Mouse (Mus musculus) adrenal gland, adult 2 months (tissue): Measurements from ENCODE around the gene Zfyve21. TPM values are rescaled to one million over a fixed set of nuclear protein-coding genes. Genes with fewer than 3 reads are reported as not detected.

Experiments used
- DNase-seq: peaks from one replicate; pipeline ENCODE4 v3.0.0; 2021
- polyA plus RNA-seq: library from polyadenylated mRNA; depleted of rRNA; stranded (reverse); fragments of >200 nt; gene quantifications from 2 replicates; pipeline ENCODE4 v1.2.3, GENCODE M21; 2012; rRNA removed
- total RNA-seq, 2 experiments: library from RNA; stranded (reverse); gene quantifications; 2 replicates each; pipeline ENCODE4 v1.2.3; 2021

The Zfyve21 gene
- total and polyA plus RNA-seq, 3 experiments = 63.4 to 125 (median 124) TPM

DNA sequence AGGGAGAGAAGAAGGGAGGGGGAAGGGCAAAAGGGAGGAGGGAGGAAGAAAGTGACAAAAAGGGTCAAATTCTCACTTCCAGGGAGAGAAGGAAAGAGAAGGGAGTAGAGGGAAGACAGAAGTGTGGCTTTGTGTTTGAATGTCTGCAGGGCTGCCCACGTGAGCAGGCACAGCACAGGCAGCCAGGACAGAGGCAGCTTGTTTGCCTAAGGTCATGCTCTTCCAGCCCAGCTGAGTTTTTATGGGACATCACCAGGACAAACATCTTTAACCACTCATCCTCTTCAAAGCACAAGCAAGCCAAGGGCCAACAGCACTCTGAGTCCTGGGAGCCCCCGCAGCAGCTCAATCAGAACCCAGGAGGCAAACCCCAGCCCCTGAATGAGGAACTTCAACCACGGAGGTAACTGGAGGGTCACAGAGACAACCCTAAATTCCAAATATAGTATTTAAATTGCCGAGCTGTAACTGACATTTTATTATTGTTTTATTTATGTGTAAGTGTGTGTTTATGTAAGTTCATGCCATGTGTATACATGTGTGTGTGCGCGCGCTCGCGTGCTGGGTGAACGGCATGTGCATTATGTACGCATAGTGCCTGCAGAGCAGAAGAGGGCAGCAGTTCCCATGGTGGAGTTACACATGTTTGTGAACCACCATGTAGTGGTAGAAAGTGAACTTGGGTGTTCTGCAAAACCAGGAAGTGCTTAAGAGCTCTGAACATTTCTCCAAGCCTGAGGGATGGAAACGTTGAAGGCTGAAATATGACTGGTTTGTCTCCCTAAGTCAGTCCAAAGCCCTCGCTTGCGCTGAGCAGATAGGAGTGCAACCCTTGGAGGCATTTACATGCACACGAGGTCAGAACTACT is 28.8 kb downstream of the Zfyve21 start:
- DNase-seq = no peak

DNA sequence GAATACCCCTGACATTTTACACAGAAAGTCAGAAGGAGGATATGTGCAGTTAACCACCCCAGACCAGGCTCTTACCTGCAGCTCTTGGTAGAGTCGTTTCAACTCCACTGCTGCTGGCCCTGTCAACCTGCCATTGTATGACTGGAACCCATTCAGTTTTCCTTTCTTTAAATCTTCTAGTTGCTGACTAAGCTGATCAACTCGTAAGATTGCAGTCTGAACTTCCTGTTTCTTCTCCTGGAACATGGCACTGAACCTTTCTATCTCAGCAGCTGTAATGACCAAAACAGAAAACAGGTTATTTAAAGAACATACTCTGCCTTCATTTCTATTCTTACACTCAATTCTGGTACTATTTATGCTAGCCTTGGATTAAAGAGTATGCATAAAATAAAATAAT is 29.5 kb downstream of the Zfyve21 start:
- DNase-seq = no peak

DNA sequence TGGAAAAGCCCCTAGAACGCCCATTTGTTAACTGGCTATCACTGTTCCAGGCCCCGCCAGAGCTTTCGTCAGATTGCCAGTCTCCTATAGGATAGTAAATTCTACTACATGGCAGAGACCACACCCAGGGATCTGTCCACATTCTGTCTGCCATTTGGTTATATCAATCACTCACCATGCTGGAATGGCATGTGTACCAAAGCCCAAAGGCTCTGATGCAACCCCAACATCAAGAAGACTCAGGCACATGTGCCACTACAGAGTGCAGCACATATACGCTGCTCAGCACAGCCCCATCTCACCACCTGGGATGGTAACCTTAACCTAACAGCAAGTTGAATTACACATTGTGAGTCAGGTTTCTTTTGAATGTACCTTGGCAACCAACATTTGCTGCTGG is 32.0 kb downstream of the Zfyve21 start:
- no peak for DNase-seq

DNA sequence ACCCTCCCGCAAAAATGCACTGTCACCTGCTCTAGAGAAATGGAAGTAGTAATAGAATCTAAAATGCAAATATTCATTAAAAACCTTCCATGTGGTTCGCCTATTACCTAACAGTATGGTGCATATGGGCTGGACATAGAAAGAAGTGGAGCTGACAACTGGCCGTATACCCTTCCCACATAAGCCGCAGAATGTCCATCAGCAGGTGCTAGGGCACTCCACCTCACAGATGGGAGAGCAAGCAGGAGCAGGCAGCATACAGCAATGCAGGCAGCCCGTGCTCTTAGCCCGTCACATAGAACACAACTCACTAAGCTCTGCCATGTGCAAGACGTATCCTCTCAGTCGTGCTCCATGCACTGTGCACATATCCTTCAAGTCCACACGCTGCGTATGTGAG is 32.8 kb downstream of the Zfyve21 start:
- DNase-seq = no peak

DNA sequence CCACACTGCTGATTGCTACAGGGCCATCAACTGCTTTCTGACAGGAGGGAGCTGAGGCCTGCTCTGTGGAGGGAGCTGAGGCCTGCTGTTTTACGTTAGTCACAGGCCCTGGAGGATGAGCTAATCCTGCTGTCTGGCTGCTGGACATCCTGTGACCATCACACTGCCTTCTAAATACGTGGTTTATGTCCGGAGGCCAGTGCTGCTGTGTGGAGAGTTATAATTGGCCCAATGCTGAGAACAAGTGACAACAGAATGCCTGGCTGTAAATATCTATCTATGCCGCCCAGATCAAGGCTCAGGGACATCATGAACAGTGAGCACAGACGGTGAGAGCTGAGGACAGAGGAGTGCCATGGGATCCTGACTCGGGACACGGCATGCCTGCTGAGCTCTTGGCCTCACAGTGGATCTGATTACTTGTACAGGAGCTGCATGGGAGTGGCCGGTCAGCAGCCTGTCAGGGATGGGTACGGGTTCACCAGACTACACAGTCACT is 34.4 kb downstream of the Zfyve21 start:
- DNase-seq = peak; percentile 31

DNA sequence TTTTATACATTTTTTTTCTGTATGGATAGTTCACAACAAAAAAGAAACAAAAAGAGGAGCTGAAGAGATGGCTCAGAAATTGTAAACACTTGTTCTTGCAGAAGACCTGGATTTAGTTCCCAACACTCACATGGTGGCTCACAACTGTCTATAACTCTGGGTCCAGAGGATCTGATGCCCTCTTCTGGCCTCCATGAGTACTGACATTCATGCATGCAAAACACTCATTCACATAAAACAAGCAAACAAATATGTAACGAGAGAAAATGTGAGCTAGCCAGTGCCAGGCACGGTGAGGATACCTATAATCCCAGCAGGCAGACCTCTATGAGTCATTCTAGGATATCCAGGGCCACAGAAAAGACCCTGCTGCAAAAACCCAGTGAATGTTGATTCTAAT is 37.3 kb downstream of the Zfyve21 start:
- DNase-seq = no peak

DNA sequence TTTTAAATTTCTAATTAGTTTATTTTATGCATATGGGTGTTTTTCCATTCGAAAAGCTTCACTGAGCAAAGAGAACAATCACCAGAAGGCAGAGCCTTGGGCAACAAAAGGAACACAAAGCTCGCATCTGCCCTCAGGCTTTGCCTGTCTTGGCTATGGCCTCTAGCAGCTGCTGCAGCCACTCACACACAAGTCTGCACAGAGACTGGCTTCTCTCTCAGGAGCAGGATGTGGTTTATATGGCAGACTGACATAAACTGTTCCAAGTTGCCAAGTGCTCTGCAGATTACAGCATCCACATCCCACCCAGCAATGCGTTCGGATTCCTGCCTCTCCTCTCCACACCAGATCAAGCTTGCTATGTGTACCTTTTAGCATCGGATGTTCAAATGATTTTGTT is 37.8 kb downstream of the Zfyve21 start:
- DNase-seq = no peak

DNA sequence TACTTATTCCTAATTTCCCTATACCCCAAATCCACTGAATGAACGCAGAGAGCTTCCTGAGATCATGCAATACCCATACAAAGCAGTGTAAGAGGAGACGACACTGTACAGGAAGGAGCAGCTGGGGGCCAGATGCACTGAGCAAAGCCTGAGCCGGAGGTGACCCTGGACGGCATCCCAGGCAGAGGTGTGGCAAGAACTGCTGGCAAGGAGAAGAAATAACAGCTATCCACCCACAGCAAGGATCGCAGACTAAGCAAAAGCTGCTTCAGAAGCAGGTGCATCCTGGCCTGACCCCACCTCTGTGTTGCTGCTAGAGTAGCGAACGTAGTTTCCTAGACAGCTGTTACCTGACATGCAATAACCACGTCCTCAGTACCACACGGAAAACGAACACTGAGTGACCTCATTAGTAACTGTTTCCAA is 39.1 kb downstream of the Zfyve21 start:
- peak; percentile 85 for DNase-seq

DNA sequence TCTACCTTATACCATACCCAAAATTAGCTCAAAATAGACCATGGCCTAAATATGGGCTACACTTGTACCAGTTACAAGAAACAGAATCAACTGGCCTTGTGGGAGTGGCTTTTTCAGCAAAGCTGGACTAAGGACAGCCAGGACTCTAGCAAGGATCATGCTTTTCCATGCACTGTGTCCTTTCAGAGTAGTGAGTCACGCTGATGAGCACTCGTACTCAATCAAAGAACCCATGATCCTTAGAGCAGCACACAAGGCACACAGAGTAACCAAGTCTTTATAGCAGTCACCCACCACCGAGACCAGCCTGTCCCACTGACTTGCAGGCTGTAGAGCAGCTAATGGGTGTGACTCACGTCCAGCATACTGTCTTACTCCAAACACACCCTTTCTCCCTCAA is 39.6 kb downstream of the Zfyve21 start:
- peak; percentile 69 for DNase-seq

DNA sequence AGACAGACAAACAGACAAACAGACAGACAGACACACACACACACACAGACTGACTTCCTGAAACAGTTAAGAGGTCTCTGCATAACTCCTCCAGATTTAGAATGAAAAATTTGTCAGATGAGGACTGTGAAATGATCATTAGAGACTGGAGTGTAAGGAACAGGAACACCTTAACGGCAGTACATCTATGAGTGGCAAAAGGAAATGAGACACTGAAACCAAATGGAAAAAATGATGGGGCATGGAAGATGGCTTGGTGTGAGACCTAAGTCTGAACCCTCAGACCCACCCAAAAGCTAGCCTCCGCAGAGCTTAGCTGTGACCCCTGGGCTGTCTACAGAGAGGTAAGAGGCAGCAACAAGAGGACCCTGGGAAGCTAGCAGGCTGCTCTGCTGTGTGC is 41.5 kb downstream of the Zfyve21 start:
- DNase-seq = no peak

DNA sequence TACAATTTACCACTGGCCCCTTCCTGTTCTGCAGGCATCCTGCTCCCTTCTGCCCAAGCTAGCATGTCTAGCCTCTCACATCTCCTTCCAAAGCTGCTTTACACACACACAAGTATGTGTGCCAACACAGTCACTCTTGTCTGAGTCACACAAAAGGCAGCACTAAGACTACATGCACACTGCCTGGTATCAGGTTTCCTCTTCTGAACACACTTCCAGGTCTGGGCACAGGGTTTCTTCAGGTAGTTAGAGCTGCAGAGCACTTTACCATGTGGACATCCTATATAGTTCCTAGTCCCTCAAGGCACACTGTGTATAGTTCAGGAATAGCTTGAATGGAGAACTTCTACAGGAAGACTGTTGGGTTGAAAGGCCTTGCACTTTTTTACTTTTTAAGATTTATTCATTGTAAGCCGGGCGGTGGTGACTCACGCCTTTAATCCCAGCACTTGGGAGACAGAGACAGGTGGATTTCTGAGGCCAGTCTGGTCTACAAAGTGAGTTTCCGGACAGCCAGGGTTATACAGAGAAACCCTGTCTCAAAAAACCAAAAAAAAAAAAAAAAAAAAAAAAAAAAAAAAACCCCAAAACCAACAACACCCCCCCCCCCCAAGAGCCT is 50.3 kb downstream of the Zfyve21 start:
- DNase-seq = peak; percentile 84

DNA sequence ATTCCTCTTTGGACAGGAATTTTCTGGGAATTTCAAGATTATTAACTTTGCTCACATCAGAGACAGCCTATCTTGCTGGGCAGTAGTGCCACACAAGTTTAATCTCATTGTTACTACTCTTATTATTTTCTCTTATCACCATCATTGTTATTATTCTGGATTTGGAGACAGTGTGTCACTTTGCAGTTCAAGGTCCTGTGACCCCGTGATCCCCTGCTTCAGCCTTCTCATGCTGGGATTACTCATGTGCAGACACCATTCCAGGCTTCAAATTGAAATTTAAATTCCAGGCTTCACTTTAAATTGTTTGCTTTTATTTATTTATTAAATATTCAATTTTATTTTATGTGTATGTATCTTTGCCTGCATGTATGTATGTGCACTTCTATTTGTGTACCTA is 55.8 kb downstream of the Zfyve21 start:
- DNase-seq = peak; percentile 59

DNA sequence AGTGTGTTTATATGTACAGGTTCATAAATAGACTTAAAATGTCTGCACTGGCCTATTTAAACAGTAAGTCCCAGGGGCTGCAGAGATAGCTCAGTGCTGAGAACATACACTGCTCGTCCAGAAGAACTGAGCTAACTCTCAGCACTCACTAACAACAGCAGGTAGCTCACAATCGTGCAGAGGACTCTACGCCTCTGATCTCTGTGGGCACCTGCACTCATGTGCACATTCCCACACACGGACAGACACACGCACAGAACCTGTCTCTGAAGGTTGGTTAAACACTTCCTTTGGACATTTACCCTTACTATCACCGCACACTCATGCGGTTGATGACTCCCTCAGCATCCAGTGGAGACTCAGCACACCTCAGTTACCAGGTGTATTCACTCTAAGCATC is 56.8 kb downstream of the Zfyve21 start:
- no peak for DNase-seq

DNA sequence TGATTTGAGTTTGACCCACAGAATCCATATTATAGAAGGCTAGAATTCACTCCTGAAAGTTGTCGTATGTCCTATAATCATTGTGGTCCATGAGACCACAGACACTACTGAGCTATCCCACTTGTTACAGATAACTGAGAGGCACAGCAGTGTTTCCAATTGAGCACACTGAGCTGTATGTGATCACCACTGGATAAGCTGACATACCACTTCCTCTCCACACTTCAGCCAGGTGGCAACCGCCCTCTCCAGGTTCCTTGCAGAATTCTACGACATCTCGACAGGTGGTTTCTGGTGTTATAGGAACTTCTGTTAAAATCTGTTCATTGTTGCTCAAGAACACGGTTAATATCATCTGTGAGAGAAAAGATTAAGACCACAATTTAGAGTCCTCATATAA is 58.1 kb downstream of the Zfyve21 start:
- no peak for DNase-seq

DNA sequence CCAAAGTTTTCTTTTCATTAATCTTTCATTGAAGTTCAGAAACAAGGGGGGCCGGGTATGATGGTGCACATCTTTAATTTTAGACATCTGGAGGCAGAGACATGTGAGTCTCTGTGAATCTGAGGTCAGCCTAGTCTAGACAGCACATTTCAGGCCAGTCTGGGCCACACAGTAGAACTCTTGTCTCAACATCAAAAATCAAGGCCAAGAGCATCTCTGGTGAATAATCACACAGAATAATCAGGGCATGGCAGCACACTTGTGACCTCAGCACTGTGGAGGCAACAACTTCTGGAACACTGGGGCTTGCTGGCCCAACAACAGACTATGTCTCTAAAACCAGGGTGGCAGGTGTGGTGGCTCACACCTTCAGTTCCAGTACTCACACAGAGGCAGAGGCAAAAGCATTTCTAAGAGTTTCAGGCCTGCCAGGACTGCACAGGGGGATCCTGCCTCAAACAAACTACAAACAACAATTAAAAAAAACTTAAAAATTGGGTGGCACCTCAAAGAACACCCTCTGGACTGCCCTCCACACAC is 60.7 kb downstream of the Zfyve21 start:
- peak; percentile 50 for DNase-seq

DNA sequence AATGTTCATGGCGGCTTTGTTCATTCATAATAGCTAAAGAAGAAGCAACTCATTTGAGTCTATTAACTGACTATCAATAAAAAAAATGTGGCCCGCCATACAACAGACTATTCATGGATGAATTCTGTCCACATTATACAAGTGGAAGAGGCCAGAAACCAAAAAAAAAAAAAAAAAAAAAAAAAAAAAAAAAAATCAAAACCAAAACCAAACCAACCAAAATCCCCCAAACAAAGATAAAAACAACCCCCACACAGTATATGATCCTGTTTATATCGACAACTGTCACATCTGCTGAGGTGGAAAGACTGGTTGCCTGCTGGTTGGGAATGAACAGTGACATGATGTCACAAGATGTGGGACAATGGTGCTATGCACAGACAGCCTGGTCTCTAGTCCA is 61.5 kb downstream of the Zfyve21 start:
- no peak for DNase-seq

DNA sequence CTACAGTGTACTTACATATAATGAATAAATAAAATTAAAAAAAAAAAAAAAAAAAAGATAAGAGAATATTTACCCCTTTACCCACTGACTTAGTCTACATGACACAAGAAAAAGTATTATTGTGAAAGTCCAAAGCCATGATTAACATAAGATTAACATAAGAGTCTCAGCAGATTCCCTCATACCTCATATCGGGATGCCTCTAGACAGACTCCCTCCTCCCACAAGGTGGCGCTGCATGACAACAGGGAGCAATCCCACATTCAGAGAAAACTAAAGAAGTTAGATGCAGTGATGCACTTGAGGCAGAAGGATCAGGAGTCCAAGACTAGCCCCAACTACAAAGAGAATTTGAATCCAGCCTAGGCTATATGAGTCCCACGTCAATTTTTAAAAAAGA is 64.2 kb downstream of the Zfyve21 start:
- peak; percentile 75 for DNase-seq

Other genes with a start within 250 kb of the Zfyve21 start
- 10 to 100 TPM; 83.2 to 95.9 TPM for gene Mark3, start 239.6 kb upstream of the Zfyve21 start, total RNA-seq
- gene Mark3, start 239.6 kb upstream of the Zfyve21 start, polyA plus RNA-seq = 33.5 and 35.8 TPM in 2 replicates
- 10 to 100 TPM; 30.9 to 96.5 TPM for gene Ckb, start 141.8 kb upstream of the Zfyve21 start, total RNA-seq
- 192 and 265 TPM in 2 replicates for gene Ckb, start 141.8 kb upstream of the Zfyve21 start, polyA plus RNA-seq
- 10 to 100 TPM; 13.7 to 15.8 TPM for gene Trmt61a, start 136.1 kb upstream of the Zfyve21 start, total RNA-seq
- gene Trmt61a, start 136.1 kb upstream of the Zfyve21 start, polyA plus RNA-seq = 74.9 and 79.6 TPM in 2 replicates
- gene Bag5, start 100.9 kb upstream of the Zfyve21 start, total RNA-seq = 10 to 100 TPM; 32.5 to 37.7 TPM
- 8.0 and 12.0 TPM in 2 replicates for gene Bag5, start 100.9 kb upstream of the Zfyve21 start, polyA plus RNA-seq
- gene Apopt1, start 100.9 kb upstream of the Zfyve21 start, total RNA-seq = 10 to 100 TPM; 67.7 to 70.0 TPM
- gene Apopt1, start 100.9 kb upstream of the Zfyve21 start, polyA plus RNA-seq = 191 and 279 TPM in 2 replicates
- 100 to 1,000 TPM in 1 of 2 experiments, 10 to 100 TPM in 1; 87.7 to 107 TPM for gene Klc1, start 55.3 kb upstream of the Zfyve21 start, total RNA-seq
- 61.6 and 71.6 TPM in 2 replicates for gene Klc1, start 55.3 kb upstream of the Zfyve21 start, polyA plus RNA-seq
- gene Xrcc3, start 297 bp upstream of the Zfyve21 start, total RNA-seq = 10 to 100 TPM in 1 of 2 experiments, 1 to 10 TPM in 1; 8.8 to 17.8 TPM
- 19.7 and 22.5 TPM in 2 replicates for gene Xrcc3, start 297 bp upstream of the Zfyve21 start, polyA plus RNA-seq
- gene Ppp1r13b, start 93.9 kb downstream of the Zfyve21 start, total RNA-seq = 10 to 100 TPM; 13.8 to 15.9 TPM
- gene Ppp1r13b, start 93.9 kb downstream of the Zfyve21 start, polyA plus RNA-seq = 5.9 and 6.6 TPM in 2 replicates
- 100 to 1,000 TPM; 274 to 451 TPM for gene Atp5mpl, start 152.8 kb downstream of the Zfyve21 start, total RNA-seq
- 3.2 and 6.1 TPM in 2 replicates for gene Atp5mpl, start 152.8 kb downstream of the Zfyve21 start, polyA plus RNA-seq
- gene Tdrd9, start 157.4 kb downstream of the Zfyve21 start, total RNA-seq = under 1 TPM in 1 of 2 experiments, not detected in 1; 0.07 TPM
- 0.06 TPM in 1 of 2 replicates, not detected in the other for gene Tdrd9, start 157.4 kb downstream of the Zfyve21 start, polyA plus RNA-seq
- not detected for gene Rd3l, start 167.1 kb downstream of the Zfyve21 start, total RNA-seq
- not detected in 2 replicates for gene Rd3l, start 167.1 kb downstream of the Zfyve21 start, polyA plus RNA-seq